Comparison of ENCODE assay signal across 8 mouse cellular contexts in genomic region chr11:85313361-85313760, GRCm38 (mm10). TPM values are rescaled to one million over a fixed set of nuclear protein-coding genes. Genes with fewer than 3 reads are reported as not detected.
DNase-seq lines count a peak whose midpoint lies in the region; ATAC-seq lines count a peak whose summit lies in the region.

No protein-coding gene starts in this region.

- peaks cover 13% of the 10 kb centered on the region for H3K4me1 ChIP-seq in heart, embryonic 12.5 days (replicated peaks)
- peaks cover 19% of the 10 kb centered on the region for H3K4me1 ChIP-seq in embryonic facial prominence, embryonic 10.5 days
- peaks cover 21% of the 10 kb centered on the region for H3K4me1 ChIP-seq in hindbrain, embryonic 12.5 days
- H3K4me1 ChIP-seq in midbrain, embryonic 10.5 days, result peaks cover 25% of the 10 kb centered on the region

- H3K4me3 ChIP-seq in heart, embryonic 12.5 days, result peak overlapping the region; percentile 95
- peak overlapping the region; percentile 96 for H3K4me3 ChIP-seq in embryonic facial prominence, embryonic 10.5 days
- H3K4me3 ChIP-seq in hindbrain, embryonic 12.5 days, result peak overlapping the region; percentile 96
- peak overlapping the region; percentile 94 for H3K4me3 ChIP-seq in midbrain, embryonic 10.5 days

- H3K36me3 ChIP-seq in heart, embryonic 12.5 days, result peaks cover 11% of the 10 kb centered on the region
- peaks cover 43% of the 10 kb centered on the region for H3K36me3 ChIP-seq in embryonic facial prominence, embryonic 10.5 days (replicated peaks)
- H3K36me3 ChIP-seq in hindbrain, embryonic 12.5 days, result peaks cover 10% of the 10 kb centered on the region
- H3K36me3 ChIP-seq in midbrain, embryonic 10.5 days, result peaks cover 41% of the 10 kb centered on the region

- intact Hi-C loops in heart, postnatal 25 days (cut with DNase I), result loop anchor here (5.0 kb wide), 1 partner anchor 81 kb away; no protein-coding TSS in a partner anchor

- peak overlapping the region; percentile 62 for H3K4me2 ChIP-seq in heart, embryonic 12.5 days
- peak overlapping the region; percentile 69 for H3K4me2 ChIP-seq in hindbrain, embryonic 12.5 days (replicated peaks)

- H3K9me3 ChIP-seq in heart, embryonic 12.5 days (replicated peaks), result no peaks in the 10 kb centered on the region
- no peaks in the 10 kb centered on the region; the same call in 1 of the 2 replicates for H3K9me3 ChIP-seq in embryonic facial prominence, embryonic 10.5 days
- no peaks in the 10 kb centered on the region for H3K9me3 ChIP-seq in hindbrain, embryonic 12.5 days (replicated peaks)
- no peaks in the 10 kb centered on the region for H3K9me3 ChIP-seq in midbrain, embryonic 10.5 days (replicated peaks)

- peak overlapping the region; percentile 52 for H3K9ac ChIP-seq in heart, embryonic 12.5 days
- peak overlapping the region; percentile 43; the same call in 1 of the 2 replicates for H3K9ac ChIP-seq in hindbrain, embryonic 12.5 days

- 89% methylated on average over 3 of the region's 3 CpGs for WGBS in heart, embryonic 12.5 days
- WGBS in embryonic facial prominence, embryonic 10.5 days, result 89% methylated on average over 3 of the region's 3 CpGs
- WGBS in hindbrain, embryonic 12.5 days, result 86% methylated on average over 3 of the region's 3 CpGs
- 97% methylated on average over 3 of the region's 3 CpGs for whole genome bisulfite sequencing in midbrain, embryonic 10.5 days

- no peaks in the 10 kb centered on the region for H3K27me3 ChIP-seq in heart, embryonic 12.5 days (replicated peaks)
- 0 out of 2 replicates have a peak, but pooled peaks cover 4% of the 10 kb centered on the region for H3K27me3 ChIP-seq in embryonic facial prominence, embryonic 10.5 days (replicated peaks; ENCODE audit: low read depth, poor library complexity, severe bottlenecking)
- no peaks in the 10 kb centered on the region; the same call in 1 of the 2 replicates for H3K27me3 ChIP-seq in hindbrain, embryonic 12.5 days
- H3K27me3 ChIP-seq in midbrain, embryonic 10.5 days (ENCODE audit: low read depth, poor library complexity, severe bottlenecking), result no peaks in the 10 kb centered on the region

- DNase-seq in heart, postnatal 25 days (ENCODE audit: low spot score), result no peak
- no peak for DNase-seq in embryonic facial prominence, embryonic 10.5 days (ENCODE audit: low spot score)
- DNase-seq in midbrain, embryonic 10.5 days (ENCODE audit: low spot score), result no peak
- no peak for DNase-seq in right cerebral cortex, postnatal 36 days (ENCODE audit: low spot score in 2 of 2)
- DNase-seq in kidney, adult 8-10 months, result no peak
- DNase-seq in adrenal gland, postnatal 36 days, result no peak

- no peak overlapping the region for H3K27ac ChIP-seq in heart, embryonic 12.5 days (ENCODE audit: poor library complexity, severe bottlenecking)
- H3K27ac ChIP-seq in embryonic facial prominence, embryonic 10.5 days (replicated peaks), result 0 out of 2 replicates have a peak overlapping the region, but pooled peaks have one; percentile 5
- H3K27ac ChIP-seq in hindbrain, embryonic 12.5 days, result no peak overlapping the region
- H3K27ac ChIP-seq in midbrain, embryonic 10.5 days (replicated peaks), result no peak overlapping the region; the same call in 1 of the 2 replicates

- no peak for ATAC-seq in heart, embryonic 12.5 days (ENCODE audit: insufficient number of reproducible peaks, low FRiP score)
- no peak for ATAC-seq in hindbrain, embryonic 12.5 days (ENCODE audit: low FRiP score)

RNA-seq across cellular contexts. Expression of gene Ppm1d, which starts 2.3 kb away (rescaled TPM):
- 17.7 and 18.5 TPM in 2 replicates for polyA plus RNA-seq in heart, embryonic 12.5 days (2016; fragmentation: Nextera tagmentation; extraction: Ambion mirVana)
- 10 to 100 TPM in 1 of 2 experiments, 1 to 10 TPM in 1; 9.7 to 10.2 TPM for total RNA-seq in heart, postnatal 25 days (2021)
- polyA plus RNA-seq in embryonic facial prominence, embryonic 10.5 days (2016; fragmentation: Nextera tagmentation; extraction: Ambion mirVana), result 21.4 and 22.7 TPM in 2 replicates
- 27.8 and 27.9 TPM in 2 replicates for polyA plus RNA-seq in hindbrain, embryonic 12.5 days (2016; fragmentation: Nextera tagmentation; extraction: Ambion mirVana)
- 22.7 and 24.5 TPM in 2 replicates for polyA plus RNA-seq in midbrain, embryonic 10.5 days (2016; fragmentation: Nextera tagmentation; extraction: Ambion mirVana)
- total RNA-seq in adrenal gland, postnatal 36 days (2021), result 10 to 100 TPM; 16.2 to 16.6 TPM

RNA-seq across cellular contexts. Expression of gene Bcas3, which starts 39.6 kb away (rescaled TPM):
- 16.1 and 20.6 TPM in 2 replicates for polyA plus RNA-seq in heart, embryonic 12.5 days (2016; fragmentation: Nextera tagmentation; extraction: Ambion mirVana)
- total RNA-seq in heart, postnatal 25 days (2021), result 10 to 100 TPM; 31.1 to 43.7 TPM
- 26.4 and 27.7 TPM in 2 replicates for polyA plus RNA-seq in embryonic facial prominence, embryonic 10.5 days (2016; fragmentation: Nextera tagmentation; extraction: Ambion mirVana)
- 33.9 and 36.8 TPM in 2 replicates for polyA plus RNA-seq in hindbrain, embryonic 12.5 days (2016; fragmentation: Nextera tagmentation; extraction: Ambion mirVana)
- polyA plus RNA-seq in midbrain, embryonic 10.5 days (2016; fragmentation: Nextera tagmentation; extraction: Ambion mirVana), result 20.2 and 24.2 TPM in 2 replicates
- 10 to 100 TPM; 36.4 to 52.8 TPM for total RNA-seq in adrenal gland, postnatal 36 days (2021)
